Mouse (Mus musculus): ENCODE measurements around the gene Chmp6. TPM values are rescaled to one million over a fixed set of nuclear protein-coding genes. Genes with fewer than 3 reads are reported as not detected.
A peak's percentile ranks its signal among the peaks of the same experiment; 100 is the strongest.

Chmp6 gene
- polyA plus RNA-seq, 1 experiment: 64.9 TPM

DNA sequence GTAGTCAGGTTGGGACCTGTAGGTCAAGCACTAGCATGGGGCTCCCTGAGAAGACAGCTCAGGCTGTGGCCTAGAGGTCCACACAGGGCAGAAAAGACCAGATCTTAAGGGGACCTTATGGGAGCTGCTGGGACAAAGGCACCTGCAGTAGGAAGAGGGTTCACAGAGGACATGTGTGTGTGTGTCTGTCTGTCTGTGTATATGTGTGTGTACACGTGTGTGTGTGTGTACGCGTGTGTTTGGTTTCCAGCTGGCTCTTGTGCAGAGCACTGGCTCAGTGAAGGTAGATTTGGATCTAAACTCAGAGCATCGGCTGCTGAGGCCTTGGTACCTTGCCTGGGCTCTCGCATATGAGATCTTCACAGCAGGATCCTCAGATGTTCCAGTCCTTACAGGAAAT lies 7.4 kb downstream of the Chmp6 start:
- Histone ChIP-seq H3K27me3 (ENCODE audit: control insufficient read depth, insufficient read depth, insufficient read length) (no peaks in the 10 kb centered on the region), H3K4me3 (ENCODE audit: insufficient read depth, poor library complexity, severe bottlenecking) (no peak overlapping the region), H3K79me2 (ENCODE audit: control insufficient read depth, insufficient read depth) (peaks cover 8% of the 10 kb centered on the region), H3K36me3 (ENCODE audit: control insufficient read depth, insufficient read depth) (peaks cover 36% of the 10 kb centered on the region), H3ac (ENCODE audit: control insufficient read depth, insufficient read length, low read depth) (no peak overlapping the region), H3K79me3 (ENCODE audit: low read depth) (no peaks in the 10 kb centered on the region)
- TF ChIP-seq CEBPB (IDR thresholded peaks at IDR 0.05; ENCODE audit: low read depth): no peak
- no peak for TF ChIP-seq MAX (IDR thresholded peaks at IDR 0.05)
- no peak for TF ChIP-seq USF1 (IDR thresholded peaks at IDR 0.05; ENCODE audit: low read depth)
- no peak for TF ChIP-seq MYOG (IDR thresholded peaks at IDR 0.05; ENCODE audit: control insufficient read depth, extremely low read depth, insufficient read length)
- no peak for TF ChIP-seq CTCF (IDR thresholded peaks at IDR 0.05; ENCODE audit: control insufficient read depth, insufficient read depth, insufficient read length)
- no peak for TF ChIP-seq MYOD1 (IDR thresholded peaks at IDR 0.05; ENCODE audit: control insufficient read depth, insufficient read length, low read depth)
- no peak for TF ChIP-seq FOSL1 (IDR thresholded peaks at IDR 0.05; ENCODE audit: insufficient read depth, low read length, poor library complexity, severe bottlenecking)

DNA sequence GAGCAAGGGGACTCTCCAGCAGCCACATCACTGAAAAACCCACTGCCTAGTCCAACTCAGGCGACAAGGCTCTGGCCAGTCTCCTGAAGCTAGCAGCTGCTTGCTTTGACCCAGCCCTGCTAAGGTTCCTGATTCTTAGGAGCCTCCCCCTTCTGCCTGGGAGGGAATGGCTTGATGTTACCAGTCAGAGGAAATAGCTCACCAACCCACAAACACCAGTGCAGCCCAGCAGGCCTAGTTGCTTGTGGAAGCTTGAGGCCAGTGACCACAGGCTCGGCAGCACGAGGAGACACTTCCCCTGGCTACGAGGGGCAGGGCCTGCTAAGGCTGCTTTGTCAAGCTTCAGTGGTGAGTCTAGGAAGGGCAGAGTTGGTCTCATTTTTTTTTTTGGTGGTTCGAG lies 11.9 kb downstream of the Chmp6 start:
- Histone ChIP-seq H3K79me3 (ENCODE audit: low read depth) (no peaks in the 10 kb centered on the region), H3K79me2 (ENCODE audit: control insufficient read depth, insufficient read depth) (no peaks in the 10 kb centered on the region)
- TF ChIP-seq MYOD1 (IDR thresholded peaks at IDR 0.05; ENCODE audit: control insufficient read depth, insufficient read length, low read depth): no peak
- TF ChIP-seq FOSL1 (IDR thresholded peaks at IDR 0.05; ENCODE audit: insufficient read depth, low read length, poor library complexity, severe bottlenecking): no peak
- TF ChIP-seq MAX (IDR thresholded peaks at IDR 0.05): peak; percentile 83
- no peak for TF ChIP-seq CTCF (IDR thresholded peaks at IDR 0.05; ENCODE audit: control insufficient read depth, insufficient read depth, insufficient read length)
- TF ChIP-seq CEBPB (IDR thresholded peaks at IDR 0.05; ENCODE audit: low read depth): no peak
- no peak for TF ChIP-seq MYOG (IDR thresholded peaks at IDR 0.05; ENCODE audit: control insufficient read depth, extremely low read depth, insufficient read length)

DNA sequence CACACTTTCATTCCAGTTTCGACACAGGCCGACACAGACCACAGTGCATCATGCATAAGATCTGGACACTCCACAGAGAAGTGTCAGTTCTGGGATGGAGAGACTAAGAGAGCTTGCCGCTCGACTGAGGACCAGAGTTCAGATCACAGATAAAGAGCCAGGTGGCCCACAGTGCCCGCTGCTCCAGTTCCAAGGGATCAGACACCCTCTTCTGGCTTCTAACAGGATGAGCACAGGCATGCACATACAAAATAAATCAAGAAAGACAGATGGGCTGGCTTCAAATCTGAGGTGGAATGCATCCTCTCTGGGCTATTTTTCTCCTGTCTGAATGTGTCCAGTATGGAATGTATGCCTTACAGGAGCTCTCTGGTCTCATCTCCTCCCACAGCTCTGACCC lies 13.5 kb downstream of the Chmp6 start:
- Histone ChIP-seq H3K4me3 (ENCODE audit: insufficient read depth, poor library complexity, severe bottlenecking) (no peak overlapping the region), H3K79me3 (ENCODE audit: low read depth) (no peaks in the 10 kb centered on the region), H3K36me3 (ENCODE audit: control insufficient read depth, insufficient read depth) (no peaks in the 10 kb centered on the region), H3K79me2 (ENCODE audit: control insufficient read depth, insufficient read depth) (no peaks in the 10 kb centered on the region), H3K27me3 (ENCODE audit: control insufficient read depth, insufficient read depth, insufficient read length) (no peaks in the 10 kb centered on the region), H3ac (ENCODE audit: control insufficient read depth, insufficient read length, low read depth) (no peak overlapping the region)
- no peak for TF ChIP-seq CTCF (IDR thresholded peaks at IDR 0.05; ENCODE audit: control insufficient read depth, insufficient read depth, insufficient read length)
- no peak for TF ChIP-seq CEBPB (IDR thresholded peaks at IDR 0.05; ENCODE audit: low read depth)

More for the DNA sequence above, 11.9 kb downstream of the Chmp6 start:
- Histone ChIP-seq H3K4me3 (ENCODE audit: insufficient read depth, poor library complexity, severe bottlenecking) (no peak overlapping the region), H3ac (ENCODE audit: control insufficient read depth, insufficient read length, low read depth) (no peak overlapping the region), H3K27me3 (ENCODE audit: control insufficient read depth, insufficient read depth, insufficient read length) (no peaks in the 10 kb centered on the region), H3K36me3 (ENCODE audit: control insufficient read depth, insufficient read depth) (no peaks in the 10 kb centered on the region)

DNA sequence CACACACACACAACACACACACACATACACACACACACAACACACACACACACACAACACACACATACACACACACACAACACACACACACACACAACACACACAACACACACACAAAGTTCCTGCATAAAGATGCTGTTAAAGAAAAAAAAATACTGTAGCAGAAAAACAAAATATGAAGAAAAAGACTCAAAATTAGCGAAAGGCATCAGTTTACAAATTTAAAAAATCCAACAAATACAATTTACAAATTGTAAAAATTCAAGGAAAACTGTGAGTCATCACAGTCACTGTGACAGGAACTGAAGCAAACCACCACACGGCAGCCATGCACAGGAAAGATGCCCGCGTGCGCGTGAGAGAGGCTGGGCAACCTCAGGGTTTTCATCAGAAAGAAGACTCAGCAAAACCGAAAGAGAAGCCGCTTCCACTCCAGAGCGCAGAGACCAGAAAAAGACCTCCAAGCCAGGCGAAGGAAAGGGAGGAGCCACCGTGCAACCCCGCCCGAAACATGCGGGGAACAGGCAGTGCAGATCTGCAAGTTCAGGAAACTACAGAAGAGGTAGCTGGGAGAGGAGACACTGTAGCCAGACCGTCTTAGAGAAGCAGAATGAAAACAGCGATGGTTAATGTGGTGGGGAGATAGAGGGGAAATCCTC lies 14.9 kb downstream of the Chmp6 start:
- H3K27me3 ChIP-seq (ENCODE audit: control insufficient read depth, insufficient read depth, insufficient read length): no peaks in the 10 kb centered on the region
- TF ChIP-seq MYOG (IDR thresholded peaks at IDR 0.05; ENCODE audit: control insufficient read depth, extremely low read depth, insufficient read length) (no peak), FOSL1 (IDR thresholded peaks at IDR 0.05; ENCODE audit: insufficient read depth, low read length, poor library complexity, severe bottlenecking) (no peak), MYOD1 (IDR thresholded peaks at IDR 0.05; ENCODE audit: control insufficient read depth, insufficient read length, low read depth) (no peak), MAX (IDR thresholded peaks at IDR 0.05) (no peak), USF1 (IDR thresholded peaks at IDR 0.05; ENCODE audit: low read depth) (no peak), CEBPB (IDR thresholded peaks at IDR 0.05; ENCODE audit: low read depth) (no peak), CTCF (IDR thresholded peaks at IDR 0.05; ENCODE audit: control insufficient read depth, insufficient read depth, insufficient read length) (no peak)

DNA sequence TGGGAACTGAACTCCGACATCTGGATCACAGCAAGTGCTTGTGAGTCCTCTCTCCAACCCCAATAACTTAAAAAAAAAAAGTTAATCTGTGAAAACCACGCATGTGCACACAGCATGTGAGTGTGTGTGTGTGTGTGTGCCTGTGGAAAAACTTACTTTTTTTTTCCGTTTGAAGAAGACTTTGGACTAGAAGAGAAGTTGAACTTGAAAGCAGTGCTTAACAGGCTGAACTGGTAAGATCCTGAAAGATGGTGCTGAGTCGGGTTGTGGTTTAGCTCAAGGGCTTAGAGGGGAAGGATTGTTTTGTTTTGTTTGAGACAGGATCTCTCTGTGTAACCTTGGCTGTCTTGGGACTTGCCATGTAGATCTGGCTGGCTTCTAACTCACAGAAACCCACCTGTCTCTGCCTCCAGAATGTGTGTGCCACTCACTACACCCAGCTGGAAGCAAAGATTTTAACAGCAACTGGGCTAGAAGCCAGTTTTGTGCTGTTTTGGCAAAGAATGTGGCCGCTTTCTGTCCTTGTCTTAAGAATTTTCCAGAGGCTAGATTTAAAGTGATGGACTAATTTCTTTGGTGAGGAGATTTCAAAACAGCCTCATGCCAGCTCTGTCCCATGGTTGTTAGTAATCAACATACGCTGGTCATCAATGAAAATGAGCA lies 16.5 kb downstream of the Chmp6 start:
- Histone ChIP-seq H3K79me3 (ENCODE audit: low read depth) (no peaks in the 10 kb centered on the region), H3K79me2 (ENCODE audit: control insufficient read depth, insufficient read depth) (no peaks in the 10 kb centered on the region), H3K27me3 (ENCODE audit: control insufficient read depth, insufficient read depth, insufficient read length) (no peaks in the 10 kb centered on the region), H3K4me3 (ENCODE audit: insufficient read depth, poor library complexity, severe bottlenecking) (no peak overlapping the region), H3ac (ENCODE audit: control insufficient read depth, insufficient read length, low read depth) (no peak overlapping the region), H3K36me3 (ENCODE audit: control insufficient read depth, insufficient read depth) (no peaks in the 10 kb centered on the region)
- TF ChIP-seq CEBPB (IDR thresholded peaks at IDR 0.05; ENCODE audit: low read depth) (no peak), USF1 (IDR thresholded peaks at IDR 0.05; ENCODE audit: low read depth) (no peak), MYOD1 (IDR thresholded peaks at IDR 0.05; ENCODE audit: control insufficient read depth, insufficient read length, low read depth) (peak; percentile 21)

More for the DNA sequence above, 14.9 kb downstream of the Chmp6 start:
- Histone ChIP-seq H3ac (ENCODE audit: control insufficient read depth, insufficient read length, low read depth) (no peak overlapping the region), H3K79me2 (ENCODE audit: control insufficient read depth, insufficient read depth) (no peaks in the 10 kb centered on the region), H3K4me3 (ENCODE audit: insufficient read depth, poor library complexity, severe bottlenecking) (no peak overlapping the region), H3K36me3 (ENCODE audit: control insufficient read depth, insufficient read depth) (no peaks in the 10 kb centered on the region), H3K79me3 (ENCODE audit: low read depth) (no peaks in the 10 kb centered on the region)

GRCm38 (mm10) chr11:119931809-119932208 lies 18.6 kb downstream of the Chmp6 start:
- no peaks in the 10 kb centered on the region for H3K79me3 ChIP-seq (ENCODE audit: low read depth)
- peaks cover 5% of the 10 kb centered on the region for H3K36me3 ChIP-seq (ENCODE audit: control insufficient read depth, insufficient read depth)
- TF ChIP-seq MYOG (IDR thresholded peaks at IDR 0.05; ENCODE audit: control insufficient read depth, extremely low read depth, insufficient read length): no peak
- TF ChIP-seq MYOD1 (IDR thresholded peaks at IDR 0.05; ENCODE audit: control insufficient read depth, insufficient read length, low read depth): peak; percentile 9
- no peak for TF ChIP-seq MAX (IDR thresholded peaks at IDR 0.05)

More at GRCm38 (mm10) chr11:119931809-119932208, 18.6 kb downstream of the Chmp6 start:
- Histone ChIP-seq H3K79me2 (ENCODE audit: control insufficient read depth, insufficient read depth) (peaks cover 5% of the 10 kb centered on the region), H3ac (ENCODE audit: control insufficient read depth, insufficient read length, low read depth) (peak overlapping the region; percentile 34), H3K4me3 (ENCODE audit: insufficient read depth, poor library complexity, severe bottlenecking) (no peak overlapping the region), H3K27me3 (ENCODE audit: control insufficient read depth, insufficient read depth, insufficient read length) (no peaks in the 10 kb centered on the region)

All from C2C12 (cell line).